Mouse (Mus musculus) B cell, adult 62 days (primary cell): ENCODE results near the gene Olfr1057. TPM values are rescaled to one million over a fixed set of nuclear protein-coding genes. Genes with fewer than 3 reads are reported as not detected.

Source experiments
- total RNA-seq: library from RNA; stranded (reverse); gene quantifications from 4 replicates; pipeline ENCODE4 v1.2.4, GENCODE M21; 2023

Olfr1057 gene
- total RNA-seq = not detected in 4 replicates

GRCm38 (mm10) chr2:86378293-86378692, at the start of gene Olfr1057:
Gene Olfr1057 (minus strand): TSS chr2:86378393.

DNA sequence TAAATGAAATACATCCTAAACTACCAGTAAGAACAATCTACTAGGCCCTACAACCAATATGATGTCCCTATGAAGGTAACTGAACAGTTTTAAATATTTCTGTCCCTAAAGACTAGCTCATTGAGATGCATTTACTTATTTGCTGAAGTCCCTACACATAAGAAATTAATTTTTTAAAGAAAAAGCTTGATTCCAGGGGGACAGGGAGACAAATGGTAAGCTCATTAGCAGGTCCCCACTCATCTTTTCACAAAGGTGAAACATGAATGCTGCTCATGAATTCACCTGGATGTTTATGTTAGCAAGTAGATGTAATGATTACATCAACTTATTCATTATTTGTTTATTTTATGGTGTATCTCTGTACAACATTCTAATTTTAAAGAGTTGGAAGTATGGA, 48.5 kb upstream of the Olfr1057 start, which contains the start of gene Olfr1062:
Olfr1062 (minus strand) TSS at position 101 of the 400 bp plus-strand sequence.

DNA sequence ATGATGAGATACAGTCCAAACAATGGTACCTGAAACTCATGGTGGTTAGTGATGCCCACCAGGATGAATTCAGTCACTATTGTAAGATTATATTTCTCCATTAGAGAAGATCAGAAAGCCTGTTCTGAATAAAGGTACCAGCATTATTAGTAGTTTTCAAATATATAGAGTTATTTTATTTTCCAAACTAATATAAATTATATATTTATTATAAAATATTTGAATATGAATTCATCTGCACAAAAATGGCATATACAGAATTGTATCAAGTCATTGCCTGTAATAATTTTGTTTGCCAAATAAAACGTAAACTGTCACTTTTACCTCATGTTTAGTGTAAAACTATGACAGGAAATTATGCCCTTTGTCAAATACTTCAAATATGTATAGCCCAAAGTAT, 35.8 kb upstream of the Olfr1057 start, which contains the start of gene Olfr1061:
Olfr1061 (minus strand) TSS at position 101 of the 400 bp plus-strand sequence.

GRCm38 (mm10) chr2:86388461-86388860, 10.3 kb upstream of the Olfr1057 start, which contains the start of gene Olfr1058:
Gene Olfr1058 (minus strand): TSS chr2:86388561.

GRCm38 (mm10) chr2:86362369-86362768, 15.8 kb downstream of the Olfr1057 start, which contains the start of gene Olfr1056:
Gene Olfr1056 (minus strand): TSS chr2:86362469.

GRCm38 (mm10) chr2:86350184-86350583, 28.0 kb downstream of the Olfr1057 start, which contains the start of gene Olfr1055:
Gene Olfr1055 (minus strand): TSS chr2:86350284.

DNA sequence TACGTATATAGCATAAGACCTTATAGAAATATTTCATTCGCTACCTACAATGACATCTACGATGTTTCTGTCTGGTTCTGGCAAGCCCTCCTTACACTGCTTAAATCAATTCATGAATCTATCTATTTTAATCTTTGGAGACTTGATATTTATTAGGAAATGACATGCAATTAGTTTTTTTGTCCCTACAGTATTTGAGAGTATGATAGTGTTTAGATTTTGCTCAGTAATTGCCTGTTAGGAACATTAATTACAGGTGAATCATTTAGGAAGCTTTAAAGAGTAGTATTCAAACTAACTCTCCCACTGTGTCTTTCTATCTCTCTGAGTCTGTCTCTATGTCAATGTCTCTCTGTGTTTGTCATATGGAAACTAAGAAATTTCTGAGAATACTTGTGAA, 42.9 kb downstream of the Olfr1057 start, which contains the start of gene Olfr1054:
Olfr1054 (minus strand) TSS at position 101 of the 400 bp plus-strand sequence.

Other genes with a start within 250 kb of the Olfr1057 start
- not detected in 4 replicates for gene Olfr1039, start 242.5 kb downstream of the Olfr1057 start, total RNA-seq
- not detected in 4 replicates for gene Olfr1040, start 231.7 kb downstream of the Olfr1057 start, total RNA-seq
- gene Olfr1042, start 216.6 kb downstream of the Olfr1057 start, total RNA-seq = not detected in 4 replicates
- not detected in 4 replicates for gene Olfr1043, start 210.9 kb downstream of the Olfr1057 start, total RNA-seq
- gene Olfr1044, start 200.6 kb downstream of the Olfr1057 start, total RNA-seq = not detected in 4 replicates
- not detected in 4 replicates for gene Olfr52, start 192.7 kb downstream of the Olfr1057 start, total RNA-seq
- gene Olfr1045, start 175.4 kb downstream of the Olfr1057 start, total RNA-seq = not detected in 4 replicates
- not detected in 4 replicates for gene Olfr1046, start 159.1 kb downstream of the Olfr1057 start, total RNA-seq
- not detected in 4 replicates for gene Olfr1047, start 147.0 kb downstream of the Olfr1057 start, total RNA-seq
- not detected in 4 replicates for gene Olfr1048, start 138.1 kb downstream of the Olfr1057 start, total RNA-seq
- gene Olfr1049, start 120.1 kb downstream of the Olfr1057 start, total RNA-seq = not detected in 4 replicates
- gene Olfr1051, start 99.3 kb downstream of the Olfr1057 start, total RNA-seq = not detected in 4 replicates
- not detected in 4 replicates for gene Olfr1052, start 85.9 kb downstream of the Olfr1057 start, total RNA-seq
- not detected in 4 replicates for gene Olfr1053, start 63.1 kb downstream of the Olfr1057 start, total RNA-seq
- gene Olfr1054, start 43.0 kb downstream of the Olfr1057 start, total RNA-seq = not detected in 4 replicates
- gene Olfr1055, start 28.1 kb downstream of the Olfr1057 start, total RNA-seq = not detected in 4 replicates
- gene Olfr1056, start 15.9 kb downstream of the Olfr1057 start, total RNA-seq = not detected in 4 replicates
- not detected in 4 replicates for gene Olfr1058, start 10.2 kb upstream of the Olfr1057 start, total RNA-seq
- not detected in 4 replicates for gene Olfr1061, start 35.7 kb upstream of the Olfr1057 start, total RNA-seq
- gene Olfr1062, start 48.4 kb upstream of the Olfr1057 start, total RNA-seq = not detected in 4 replicates
- gene Olfr1065, start 72.2 kb upstream of the Olfr1057 start, total RNA-seq = not detected in 4 replicates
- gene Olfr1066, start 77.9 kb upstream of the Olfr1057 start, total RNA-seq = not detected in 4 replicates
- gene Olfr228, start 109.0 kb upstream of the Olfr1057 start, total RNA-seq = not detected in 4 replicates
- not detected in 4 replicates for gene Olfr1076, start 130.1 kb upstream of the Olfr1057 start, total RNA-seq
- gene Olfr1079, start 164.1 kb upstream of the Olfr1057 start, total RNA-seq = not detected in 4 replicates
- gene Olfr1080, start 179.8 kb upstream of the Olfr1057 start, total RNA-seq = not detected in 4 replicates
- gene Olfr1082, start 220.6 kb upstream of the Olfr1057 start, total RNA-seq = not detected in 4 replicates